Mouse (Mus musculus) activated CD4-positive, CD25-positive, alpha-beta regulatory T cell, adult 4 months (primary cell): ENCODE data around the gene Triml1. TPM values are rescaled to one million over a fixed set of nuclear protein-coding genes. Genes with fewer than 3 reads are reported as not detected.

Experiments
- ATAC-seq: one replicate; pipeline ENCODE4 v1.8.0; 2017
- polyA plus RNA-seq, 2 experiments: library from polyadenylated mRNA; unstranded; fragments of 100-300 nt; shearing (Covaris generic); gene quantifications; one replicate each; pipeline ENCODE4 v1.2.1; 2017

The Triml1 gene
- polyA plus RNA-seq = not detected

DNA sequence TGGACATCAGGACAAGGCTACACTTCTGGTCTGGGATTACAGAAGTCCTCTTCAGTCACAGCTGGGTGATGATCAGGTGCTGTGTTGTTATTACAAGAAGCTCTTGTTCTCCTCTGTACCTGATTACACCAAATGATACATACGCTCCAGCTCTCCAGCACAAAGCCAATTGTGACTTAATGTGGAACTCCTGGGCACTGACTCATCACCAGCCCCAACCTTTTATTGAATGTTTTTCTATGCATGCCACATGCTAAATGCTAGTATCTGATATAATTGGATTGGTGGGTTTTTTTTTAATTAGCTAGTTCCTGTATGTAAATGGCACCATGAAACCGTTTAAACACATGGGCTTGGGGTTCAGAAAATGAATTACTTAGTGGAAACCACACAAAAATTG, at the start of gene Triml1:
Gene Triml1 (minus strand): TSS at position 101 of the 400 bp plus-strand sequence.
- no peak for ATAC-seq

DNA sequence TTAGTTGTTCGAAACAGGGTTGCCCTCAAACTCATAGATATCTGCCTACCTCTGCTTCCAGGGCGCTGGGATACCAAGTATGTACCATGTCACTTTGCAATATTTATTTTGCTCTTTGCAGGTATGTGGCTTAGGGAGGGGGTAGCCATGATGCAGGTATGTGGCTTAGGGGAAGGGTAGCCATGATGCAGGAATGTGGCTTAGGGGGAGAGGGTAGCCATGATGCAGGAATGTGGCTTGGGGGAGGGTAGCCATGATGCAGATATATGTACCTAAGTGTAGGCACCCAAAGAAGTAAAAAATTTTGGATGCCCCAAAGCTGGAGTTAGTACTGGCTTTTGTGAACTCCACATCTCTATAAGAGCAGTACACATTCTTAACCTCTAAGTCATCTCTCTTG, 41.0 kb upstream of the Triml1 start:
- ATAC-seq = no peak

DNA sequence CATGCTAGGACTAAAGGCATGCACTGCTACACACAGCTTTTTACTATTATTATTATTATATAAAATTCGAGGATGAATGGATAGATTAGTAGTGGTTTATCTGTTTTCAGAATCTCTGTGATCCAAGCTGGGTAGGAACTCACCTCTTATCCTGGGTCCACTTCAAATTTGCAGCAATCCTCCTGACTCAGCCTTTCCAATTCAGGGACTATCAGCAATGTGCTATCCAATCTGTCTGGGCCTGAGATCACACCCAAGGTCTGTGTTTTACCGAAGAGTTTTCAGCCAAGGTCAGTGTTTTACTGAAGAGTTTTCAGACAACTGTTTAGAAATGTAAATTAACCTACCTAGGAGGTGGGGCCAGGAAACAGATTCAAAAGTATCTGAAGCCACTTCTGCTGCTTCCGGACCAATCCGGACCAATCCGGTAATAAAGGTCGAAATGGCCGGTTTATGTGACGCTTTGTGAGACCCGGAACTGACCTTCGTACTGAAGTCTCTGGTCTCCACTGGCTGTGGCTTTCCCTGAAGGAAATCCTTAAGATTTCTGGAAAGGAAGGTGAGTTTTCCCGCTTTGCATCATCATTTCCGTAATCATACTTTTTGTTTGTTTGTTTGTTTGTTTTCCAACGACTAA, 38.9 kb upstream of the Triml1 start, which contains the start of gene Triml2:
Gene Triml2 (plus strand): TSS at position 488 of the 637 bp plus-strand sequence.
- ATAC-seq = no peak

DNA sequence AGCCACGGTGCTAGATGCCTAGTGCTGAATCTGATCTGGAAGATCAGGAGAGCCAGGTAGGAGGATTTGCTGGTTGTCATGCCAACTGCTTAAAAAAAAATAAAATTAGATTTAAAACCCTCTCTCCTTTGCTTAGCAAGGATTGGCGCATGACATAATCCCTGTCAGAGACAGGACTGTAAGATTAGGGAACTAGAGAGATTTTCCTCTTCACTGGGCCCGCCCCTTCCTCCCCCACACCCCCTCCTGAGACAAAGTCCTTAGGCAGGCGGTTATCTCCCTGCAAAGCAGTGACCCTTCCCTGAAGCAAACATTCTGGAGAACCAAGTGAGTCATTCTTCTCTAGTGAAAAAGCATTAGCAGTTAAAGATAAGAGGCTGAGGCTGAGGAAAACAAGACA, 37.9 kb upstream of the Triml1 start:
- no peak for ATAC-seq

DNA sequence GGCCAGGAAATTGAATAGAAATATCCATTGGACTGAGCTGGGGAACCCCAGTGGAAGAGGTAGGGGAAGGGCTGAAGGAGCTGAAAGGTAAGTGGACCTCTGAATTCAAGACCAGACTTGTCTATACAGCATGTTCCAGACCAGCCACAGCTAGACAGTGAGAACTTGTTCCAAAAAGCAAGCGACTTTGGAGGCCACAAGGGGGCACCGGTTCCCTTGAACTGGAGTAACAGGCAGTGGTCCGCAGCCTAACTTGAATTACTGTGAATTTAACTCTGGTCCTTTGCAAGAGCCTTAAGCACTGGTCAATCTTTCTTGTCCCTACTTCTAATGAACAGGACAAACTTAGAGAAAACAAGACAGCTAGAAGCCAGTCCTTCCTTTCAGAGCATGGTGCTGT, 37.0 kb upstream of the Triml1 start:
- ATAC-seq = no peak

DNA sequence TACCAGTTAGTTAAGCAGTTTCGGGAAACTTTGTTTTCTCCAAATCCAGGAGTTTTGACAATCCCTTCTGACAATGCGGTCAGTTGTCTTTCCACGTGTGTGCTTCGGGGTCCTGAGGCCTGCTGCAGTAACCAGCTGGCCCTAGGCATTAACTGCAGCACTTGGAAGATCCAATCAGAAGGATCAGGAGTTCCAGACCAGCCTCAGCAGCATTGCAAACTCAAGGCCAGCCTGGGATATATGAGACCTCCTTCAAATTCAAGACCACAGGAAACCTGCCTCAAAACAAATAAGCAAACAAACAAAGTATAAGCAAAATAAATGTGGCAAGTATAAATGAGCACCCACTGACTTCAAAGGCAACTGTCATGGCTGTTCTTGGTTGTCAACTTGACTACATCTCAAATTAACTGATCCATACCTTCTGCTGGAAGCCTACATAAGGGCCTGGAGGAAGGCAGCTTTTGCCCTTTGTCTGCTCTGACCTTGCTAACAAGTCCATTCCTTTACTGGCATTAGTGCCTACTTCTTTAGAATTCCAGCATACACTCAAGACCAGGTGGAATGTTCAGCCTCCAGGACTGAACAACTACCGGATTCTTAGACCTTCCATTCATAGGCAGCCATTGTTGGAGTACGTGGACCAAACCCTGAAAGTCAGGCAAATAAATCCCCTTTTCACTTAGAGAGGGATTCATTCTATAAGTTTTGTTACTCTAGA, 35.6 kb upstream of the Triml1 start:
- ATAC-seq = no peak

DNA sequence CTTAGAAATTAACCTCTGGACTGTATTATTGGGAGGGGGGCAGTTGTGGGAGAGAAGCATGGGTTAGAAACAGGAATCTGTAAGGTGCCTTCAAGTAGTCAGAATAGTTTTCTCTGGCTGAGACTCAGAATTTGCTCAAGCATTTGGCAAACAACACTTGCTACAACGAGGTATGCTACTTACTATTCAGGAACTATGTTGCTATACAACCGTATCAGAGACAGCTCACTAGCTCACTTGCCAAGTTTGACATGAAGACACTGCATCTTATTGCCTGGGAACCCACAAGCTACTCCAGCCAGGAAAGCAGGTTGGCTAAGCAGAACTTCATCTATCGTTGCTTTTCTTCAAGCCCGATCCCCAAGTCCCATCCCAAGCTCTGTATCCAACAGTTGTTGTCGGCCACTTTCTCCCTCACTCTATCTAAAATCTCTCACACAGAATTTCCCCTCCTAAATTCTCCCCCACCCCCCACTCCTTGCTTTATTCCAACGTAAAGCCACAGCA, 28.0 kb upstream of the Triml1 start:
- no peak for ATAC-seq

DNA sequence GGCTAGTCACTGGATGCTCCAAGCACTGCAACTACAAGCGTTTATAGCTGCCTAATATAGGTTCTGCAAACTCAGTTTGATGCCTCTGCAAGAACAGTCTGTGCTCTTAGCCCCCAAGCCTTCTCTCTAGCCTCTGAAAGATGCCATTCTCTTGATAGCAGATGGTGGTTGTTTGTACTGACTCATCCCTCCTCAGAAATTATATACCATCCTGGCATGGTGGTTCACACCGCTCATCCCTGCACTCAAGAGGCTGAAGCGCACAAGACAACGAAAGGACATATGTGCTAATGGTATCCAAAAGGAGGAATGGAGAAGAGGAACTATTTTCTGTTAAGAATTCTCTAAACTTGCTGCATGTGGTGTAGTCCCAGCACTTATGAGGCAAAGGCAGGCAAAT, 26.8 kb upstream of the Triml1 start:
- no peak for ATAC-seq

DNA sequence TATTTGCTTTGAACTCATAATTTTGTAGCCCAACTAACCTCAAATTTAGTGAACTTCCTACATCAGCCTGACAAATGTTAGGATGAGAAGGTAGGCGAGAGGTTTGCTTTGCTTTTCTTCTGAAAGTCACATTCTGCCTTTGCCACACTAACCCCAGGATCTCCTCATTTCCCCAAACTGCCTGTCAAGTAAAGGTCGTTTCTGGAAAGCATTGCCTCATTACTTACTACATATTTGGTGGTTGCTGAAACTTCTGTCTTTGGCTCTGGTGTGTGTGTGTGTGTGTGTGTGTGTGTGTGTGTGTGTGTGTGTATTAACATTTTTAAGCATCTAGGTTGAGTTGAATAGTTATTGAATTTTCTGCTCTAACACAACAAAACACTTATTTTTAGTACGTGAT, 23.2 kb upstream of the Triml1 start:
- ATAC-seq = no peak

DNA sequence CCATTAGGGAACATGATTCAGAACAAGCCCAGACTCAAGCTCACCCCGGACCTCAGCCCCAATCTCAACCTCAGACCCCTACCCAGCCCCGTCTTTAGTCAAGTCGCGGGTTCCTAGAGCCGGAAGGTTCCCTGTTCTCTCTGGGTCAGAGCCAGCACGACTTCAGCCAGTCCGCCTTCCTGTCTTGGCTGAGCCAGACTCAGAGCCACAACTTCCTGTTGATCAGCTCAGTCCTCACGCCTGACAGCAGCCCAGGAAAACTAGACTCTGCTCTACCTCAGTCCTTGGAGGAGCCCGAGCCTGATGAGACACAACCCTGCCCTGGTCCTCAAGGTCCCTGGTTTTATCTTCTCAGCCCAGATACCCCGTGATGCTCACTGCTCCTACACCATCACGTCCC, 22.0 kb upstream of the Triml1 start:
- ATAC-seq = no peak

DNA sequence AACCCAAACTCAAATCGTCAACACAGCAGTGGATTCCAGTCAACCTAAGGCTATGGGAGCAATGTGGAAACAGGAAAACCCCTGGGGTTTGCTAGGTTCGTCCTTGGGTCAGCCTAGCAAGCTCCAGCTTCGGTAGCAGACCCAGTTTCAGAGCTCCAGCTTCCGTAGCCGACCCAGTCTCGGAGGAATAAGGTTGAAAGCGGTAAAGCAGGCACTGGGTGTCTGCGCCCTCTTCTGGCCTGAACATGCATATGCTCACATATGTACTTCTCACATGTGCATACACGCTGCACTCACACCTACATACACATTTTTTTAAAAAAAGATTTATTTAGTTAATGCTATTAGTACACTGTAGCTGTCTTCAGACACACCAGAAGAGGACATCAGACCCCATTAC, 8.0 kb upstream of the Triml1 start:
- ATAC-seq = no peak

DNA sequence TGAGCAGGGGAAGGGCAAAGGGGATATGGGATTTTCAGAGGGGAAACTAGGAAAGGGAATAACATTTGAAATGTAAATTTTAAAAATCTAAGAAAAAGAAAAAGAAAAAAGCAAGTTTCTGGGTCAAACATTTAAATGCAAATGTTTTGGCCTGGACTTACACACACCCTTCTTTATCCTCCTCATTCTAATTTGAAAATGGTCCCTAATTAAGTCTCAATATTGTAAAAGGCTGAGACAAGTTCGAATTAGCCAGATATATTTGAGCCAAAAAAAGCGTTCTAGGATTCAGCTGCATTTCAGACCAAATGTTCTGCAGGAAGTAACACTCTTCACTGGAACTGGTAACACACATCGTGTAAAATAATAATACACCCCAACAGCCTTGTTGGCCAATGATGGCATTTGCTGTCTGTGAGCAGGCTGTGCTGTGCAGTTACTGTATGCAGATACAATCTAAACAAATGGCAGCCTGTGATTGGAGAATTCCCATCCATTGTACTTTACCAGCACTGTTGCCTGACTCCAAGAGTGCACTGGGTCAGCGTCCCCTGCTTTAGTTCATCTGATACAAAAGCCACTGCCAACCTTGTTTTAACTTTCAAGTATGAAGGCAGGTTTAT, 30.0 kb downstream of the Triml1 start:
- ATAC-seq = no peak

Other genes starting within 250 kb of the Triml1 start
- not detected for gene Triml2, start 39.1 kb upstream of the Triml1 start, polyA plus RNA-seq
- gene Zfp42, start 165.5 kb upstream of the Triml1 start, polyA plus RNA-seq = not detected